Mouse (Mus musculus) fat pad, adult 2 months (tissue): ENCODE data around the gene Dusp6.

Experiments
- DNase-seq: peaks from one replicate; pipeline ENCODE4 v3.0.0-alpha.2; 2011; ENCODE audit warnings: low read depth, low spot score; ENCODE audit errors: extremely low read depth

Dusp6 gene

DNA sequence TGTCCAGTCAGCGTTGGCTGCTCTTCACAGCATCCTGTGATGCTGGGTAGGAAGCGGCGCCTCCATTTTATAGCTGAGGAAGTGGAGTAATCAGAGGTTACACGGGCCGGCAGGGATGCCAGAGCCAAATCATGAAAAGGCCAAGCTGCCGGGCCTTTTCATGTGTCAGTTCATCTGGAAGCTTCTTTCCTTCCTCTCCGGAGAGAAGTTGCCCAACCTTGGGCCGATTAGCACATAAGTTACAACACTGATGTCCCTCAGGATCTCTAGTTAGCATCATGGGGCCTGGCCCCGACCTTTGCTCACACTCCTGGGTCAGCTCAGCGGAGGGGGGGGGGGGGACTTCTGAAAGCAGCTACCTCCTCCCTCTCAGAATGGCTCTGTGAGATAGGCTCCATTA, 7.4 kb downstream of the Dusp6 start:
- DNase-seq = no peak

DNA sequence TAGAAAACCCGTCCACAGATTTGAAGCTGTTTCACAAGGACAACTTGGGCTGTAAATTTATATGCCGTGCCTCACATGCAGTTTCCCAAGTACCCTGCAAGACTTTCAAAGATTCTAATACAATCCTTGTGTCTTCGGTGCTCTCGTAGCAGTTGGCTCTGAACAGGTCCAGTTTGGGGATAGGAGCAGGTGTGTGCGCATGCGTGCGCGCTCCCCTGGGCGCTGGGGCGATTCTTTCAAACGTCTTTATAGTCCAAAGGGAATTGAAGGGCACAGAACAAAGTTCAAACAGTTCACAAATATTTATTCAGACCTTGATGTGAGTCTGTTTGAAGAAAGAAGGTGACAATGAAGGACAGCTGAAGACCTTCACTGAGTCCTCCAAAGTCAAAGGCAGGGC, 8.0 kb downstream of the Dusp6 start:
- DNase-seq = no peak

DNA sequence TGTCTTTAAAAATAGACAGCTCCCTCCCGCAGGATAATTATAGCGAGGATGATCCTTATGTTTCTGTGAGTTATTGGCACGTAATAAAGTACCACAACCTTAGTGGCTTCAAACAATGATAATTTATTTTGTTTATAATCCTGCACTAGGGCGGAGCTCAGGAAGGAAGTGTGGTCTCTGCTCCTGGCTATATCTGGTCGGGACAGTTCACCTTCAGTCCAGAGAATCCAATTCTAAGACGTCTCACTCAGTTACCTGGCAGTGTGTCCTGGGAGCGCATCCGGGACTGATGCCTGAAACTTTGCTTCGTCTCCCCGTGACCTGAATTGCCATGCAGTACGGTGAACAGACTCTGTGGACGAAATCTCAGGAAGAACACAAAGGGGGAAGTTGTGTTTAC, 10.0 kb downstream of the Dusp6 start:
- DNase-seq = no peak

DNA sequence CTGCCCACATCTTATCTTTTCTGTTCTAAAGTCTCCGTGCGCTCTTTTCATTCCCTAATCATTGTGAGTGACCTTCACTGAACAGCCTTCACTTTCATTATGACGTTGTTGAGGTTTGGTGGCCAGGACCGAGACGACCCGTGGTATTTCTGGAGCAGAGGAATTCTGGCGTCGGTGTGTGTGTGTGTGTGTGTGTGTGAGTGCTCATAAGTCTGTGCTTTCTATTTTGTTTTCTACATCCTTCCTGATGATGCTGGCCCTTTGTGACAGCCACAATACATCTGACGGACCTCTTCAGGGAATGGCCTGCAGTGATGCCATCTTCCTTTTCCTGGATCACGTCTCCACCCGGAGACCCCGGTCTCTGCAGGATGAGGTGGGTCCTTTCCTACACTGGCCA, 11.6 kb downstream of the Dusp6 start:
- DNase-seq = no peak

DNA sequence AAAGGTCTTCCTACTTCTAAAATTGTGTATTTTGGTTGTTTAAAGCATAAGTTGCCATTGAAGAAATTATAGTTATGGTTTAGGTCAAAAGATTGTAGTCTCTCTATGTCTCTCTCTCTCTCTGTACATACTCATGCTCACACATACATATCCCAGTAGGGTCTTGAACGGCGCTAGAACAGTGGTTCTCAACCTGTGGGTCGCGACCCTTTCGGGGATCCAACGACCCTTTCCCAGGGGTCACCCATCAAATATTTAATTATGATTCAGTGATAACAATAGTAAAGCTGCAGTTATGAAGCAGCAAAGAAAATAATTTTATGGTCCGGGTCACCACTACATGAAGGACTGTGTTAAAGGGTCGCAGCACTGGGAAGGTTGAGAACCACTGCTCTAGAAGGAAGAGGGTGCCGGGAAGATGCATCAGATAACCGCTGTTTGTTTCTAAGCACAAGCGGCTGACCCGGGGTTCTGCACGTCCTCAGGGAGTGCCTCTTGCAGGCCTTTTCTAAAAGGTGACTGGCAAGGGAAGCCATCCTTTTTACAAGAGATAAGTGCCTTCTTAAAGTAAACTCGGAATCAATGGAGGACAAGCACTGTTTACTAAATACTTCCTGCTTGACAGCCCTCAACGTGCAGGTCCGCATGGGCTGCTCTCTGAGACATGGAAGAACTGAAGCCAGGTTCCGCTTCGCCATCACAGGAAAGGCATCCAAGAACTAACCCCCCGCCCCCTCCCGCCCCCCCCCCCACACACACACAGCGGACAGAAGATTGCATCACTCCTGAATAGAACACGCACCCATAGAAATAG, 16.2 kb downstream of the Dusp6 start:
- no peak for DNase-seq

DNA sequence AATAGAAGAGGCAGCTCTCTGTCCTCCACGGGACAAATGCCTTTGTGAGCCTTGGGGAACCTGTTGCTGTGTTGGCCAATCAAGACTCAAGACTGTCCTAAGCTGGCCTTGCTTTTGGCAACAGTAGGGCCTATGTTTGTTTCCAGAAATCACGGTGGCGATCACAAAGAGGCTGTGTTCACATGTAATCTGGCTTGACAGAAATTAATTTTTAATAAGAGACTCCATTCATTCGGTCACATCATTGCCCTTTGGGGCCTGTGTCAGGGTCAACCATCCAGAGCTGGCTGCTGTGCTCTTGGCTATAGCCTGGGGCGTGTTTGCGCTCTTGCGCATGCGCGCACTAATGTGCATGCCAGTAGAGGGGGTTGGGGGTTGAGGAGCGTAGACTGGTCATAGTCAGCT, 21.0 kb downstream of the Dusp6 start:
- no peak for DNase-seq

DNA sequence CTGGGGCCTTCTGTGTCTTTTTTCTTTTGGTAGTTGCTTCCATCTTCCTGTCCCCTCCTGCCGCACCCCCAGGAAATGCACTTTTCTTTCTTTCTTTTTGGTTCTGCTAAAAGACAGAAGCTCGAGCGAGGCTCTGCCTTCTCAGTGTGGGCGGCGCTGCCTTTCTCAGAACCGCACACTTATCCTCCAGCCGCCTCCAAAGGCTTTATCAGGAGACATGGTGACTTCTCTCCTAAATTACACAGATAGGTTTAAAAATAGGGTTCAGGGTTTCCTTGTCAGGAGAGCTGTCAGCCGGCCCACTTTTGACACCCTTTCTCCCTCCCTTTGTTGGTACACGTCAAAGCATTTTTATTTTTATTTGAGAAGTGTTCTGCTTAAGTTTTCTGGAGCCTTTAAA, 21.9 kb downstream of the Dusp6 start:
- DNase-seq = no peak

DNA sequence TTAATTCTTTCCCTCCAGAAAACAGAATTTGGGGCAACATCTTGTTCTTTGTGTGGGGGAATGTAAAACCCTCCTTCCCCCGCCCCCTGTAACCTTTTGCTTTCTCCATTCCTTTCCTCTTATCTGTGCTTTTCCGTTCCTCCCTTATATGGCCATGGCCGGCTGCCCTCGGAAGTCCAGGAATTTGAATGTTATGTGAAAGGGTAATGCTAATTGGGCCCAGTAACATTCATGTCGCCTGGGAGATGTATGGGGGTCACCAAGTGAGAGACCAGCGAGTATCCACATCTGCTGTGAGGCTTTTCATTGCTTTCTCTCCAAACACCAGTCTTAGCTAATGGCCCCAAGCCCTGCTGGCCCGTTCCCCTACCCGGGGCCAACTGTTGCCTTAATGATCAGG, 22.7 kb downstream of the Dusp6 start:
- no peak for DNase-seq

DNA sequence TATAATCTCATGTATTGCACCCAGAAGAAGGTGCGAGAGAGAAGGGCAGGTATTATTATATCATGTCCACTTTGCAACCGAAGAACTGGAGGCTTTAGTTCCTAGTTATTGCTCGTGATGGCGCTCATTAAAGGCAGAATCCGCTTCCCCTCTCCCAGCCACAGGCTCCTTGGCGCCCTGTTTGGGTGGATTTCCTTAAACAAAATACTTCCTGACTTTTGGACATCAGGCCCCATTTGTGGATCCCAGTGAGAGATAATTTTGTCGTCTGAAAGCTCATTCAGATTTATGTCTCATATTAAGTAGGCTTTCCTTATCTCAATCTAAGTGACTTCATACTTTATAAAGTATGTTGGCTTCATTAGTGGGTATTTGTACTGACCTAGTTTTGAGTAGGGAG, 23.2 kb downstream of the Dusp6 start:
- DNase-seq = no peak

DNA sequence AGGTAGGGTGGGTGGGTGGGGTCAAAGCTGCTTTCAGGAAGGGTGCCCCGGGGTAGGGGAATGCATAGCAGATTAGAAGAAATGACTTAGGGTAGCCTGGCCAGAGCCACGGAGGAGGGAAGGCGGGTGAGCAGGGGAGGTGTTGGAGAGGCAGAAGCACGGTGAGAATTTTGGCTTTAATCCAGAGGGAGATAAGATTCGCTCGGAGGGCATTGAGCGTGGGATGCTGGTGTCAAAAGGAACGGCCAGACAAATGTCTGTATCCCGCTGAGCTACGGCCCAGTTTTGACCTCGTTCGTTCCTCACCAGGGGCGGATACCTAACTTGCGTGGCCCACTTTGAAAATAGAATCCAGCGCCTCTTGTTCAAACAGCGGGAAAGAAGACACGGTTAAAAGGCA, 23.8 kb downstream of the Dusp6 start:
- DNase-seq = no peak

DNA sequence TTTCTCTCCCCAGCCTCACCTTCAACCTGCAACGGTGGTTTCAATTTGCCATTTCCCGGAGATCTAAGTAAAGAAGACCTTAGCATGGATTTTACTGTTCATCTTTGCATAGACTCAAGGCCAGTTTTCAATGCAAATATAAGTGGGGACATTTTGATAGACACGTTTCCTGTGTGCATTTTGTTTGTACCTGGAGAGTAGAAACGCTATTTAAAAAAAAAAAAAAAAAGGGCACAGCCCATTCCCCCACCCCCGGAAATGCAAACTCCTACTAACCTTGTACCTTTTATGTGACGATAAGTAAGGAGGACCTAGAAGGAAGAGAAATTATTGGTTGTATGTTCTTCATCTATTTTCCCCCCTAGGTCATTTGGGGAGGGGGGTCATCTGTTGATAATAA, 24.2 kb downstream of the Dusp6 start:
- no peak for DNase-seq

DNA sequence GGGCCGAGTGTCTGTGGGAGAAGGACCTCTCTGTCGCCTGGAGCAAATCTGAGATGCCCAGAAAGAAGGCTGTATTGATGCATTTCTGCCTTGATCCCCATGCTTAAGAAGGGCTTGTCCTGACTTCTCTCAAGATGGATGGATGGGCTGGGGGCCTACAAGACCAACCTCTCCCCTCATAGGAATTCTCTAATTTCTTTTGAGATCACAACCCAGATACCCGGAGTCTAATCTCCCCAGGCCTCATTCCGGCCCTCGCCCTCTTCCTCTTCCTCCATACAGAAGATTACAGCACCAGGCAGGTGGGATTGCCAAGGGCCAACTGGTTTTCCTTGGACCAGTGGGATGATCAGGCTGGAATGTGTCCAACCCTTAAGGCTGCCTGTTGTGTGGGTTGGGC, 26.1 kb downstream of the Dusp6 start:
- DNase-seq = no peak

DNA sequence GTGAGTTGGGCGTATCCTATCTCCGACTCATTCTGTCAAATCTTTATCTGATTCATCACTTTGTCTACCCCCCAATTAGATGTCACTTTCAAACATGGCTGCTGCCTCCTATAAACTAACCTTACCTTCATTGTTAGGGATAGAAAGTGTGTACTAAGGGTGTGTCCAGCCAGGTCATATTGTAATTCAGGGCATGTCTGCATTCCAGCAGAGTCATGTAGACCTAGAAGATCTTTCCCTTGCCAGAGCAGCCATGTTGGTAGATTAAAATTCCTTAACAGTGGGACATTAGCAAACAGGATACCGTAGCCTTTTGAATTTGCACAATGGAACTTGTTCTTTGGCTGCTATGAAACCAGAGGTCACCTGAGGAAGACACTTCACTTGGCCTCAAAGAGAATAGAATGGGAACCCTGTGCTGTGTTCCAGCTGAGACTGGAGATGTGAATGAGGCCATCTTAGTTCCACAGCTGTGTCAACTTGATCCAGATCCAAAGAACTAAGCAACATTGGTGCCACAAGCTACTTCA, 30.1 kb downstream of the Dusp6 start:
- DNase-seq = no peak

DNA sequence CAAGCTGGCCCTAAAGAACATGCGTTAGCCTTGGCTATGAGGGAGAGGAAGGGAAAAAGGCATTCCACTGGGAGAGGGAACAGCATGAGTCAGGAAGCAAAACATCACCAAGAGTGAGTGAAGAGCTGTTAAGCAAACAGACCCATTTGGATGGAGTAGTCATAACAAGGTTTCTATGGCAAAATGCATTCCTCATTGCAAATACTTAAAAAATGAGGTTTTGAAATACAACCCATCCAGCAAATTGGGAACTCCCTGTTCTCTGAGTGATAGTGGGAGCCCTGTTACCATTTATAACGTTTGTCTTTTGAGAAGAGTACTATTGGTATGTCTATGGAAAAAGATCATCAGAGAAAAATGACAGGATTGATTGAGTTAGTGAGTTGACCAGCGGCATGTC, 34.7 kb downstream of the Dusp6 start:
- DNase-seq = no peak

DNA sequence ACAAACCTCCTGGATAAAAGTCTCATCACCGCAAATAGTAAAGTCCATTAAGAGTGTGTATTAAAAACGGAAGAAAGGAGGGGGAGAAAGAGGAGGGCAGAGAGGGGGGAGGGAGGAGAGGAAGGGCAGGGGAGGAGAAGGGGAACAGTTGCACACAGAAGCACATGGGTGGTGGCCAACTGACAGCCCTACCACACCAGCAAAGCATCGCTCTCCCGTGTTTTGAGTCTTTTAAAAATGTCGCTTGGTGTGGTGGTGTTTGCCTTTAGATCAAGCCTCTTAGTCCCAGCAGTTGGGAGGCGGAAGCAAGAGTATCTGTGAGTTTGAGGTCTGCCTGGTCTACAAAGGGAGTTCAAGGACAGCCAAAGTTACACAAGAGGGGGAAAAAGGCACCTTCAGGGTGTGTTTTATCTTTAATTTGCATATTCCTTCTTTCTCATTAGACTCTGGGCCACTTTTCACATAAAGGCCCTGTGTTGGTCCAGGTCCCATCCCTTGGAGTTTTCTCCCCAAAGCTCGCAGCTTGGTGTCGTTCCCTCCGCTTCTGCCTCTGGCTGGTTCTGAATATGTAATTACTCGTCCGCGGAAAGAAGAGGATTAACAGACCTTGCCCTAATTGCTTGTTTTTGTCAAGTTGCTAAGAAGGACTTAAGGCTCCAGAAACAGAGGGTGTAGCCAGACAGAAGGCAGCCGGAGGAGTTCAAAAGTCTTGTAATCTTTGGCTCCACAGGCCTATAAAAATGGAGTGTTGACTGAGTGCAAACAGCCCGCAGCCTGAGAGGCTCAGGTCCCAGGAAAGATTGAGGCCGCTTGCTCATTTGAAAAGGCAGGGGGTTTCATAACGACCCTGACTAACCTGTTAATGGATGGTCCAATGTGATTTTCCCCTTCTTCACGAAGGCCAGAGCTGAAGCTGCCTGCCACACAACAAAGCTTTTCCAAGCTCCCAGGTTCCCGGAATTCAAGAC, 35.6 kb downstream of the Dusp6 start:
- DNase-seq = no peak

DNA sequence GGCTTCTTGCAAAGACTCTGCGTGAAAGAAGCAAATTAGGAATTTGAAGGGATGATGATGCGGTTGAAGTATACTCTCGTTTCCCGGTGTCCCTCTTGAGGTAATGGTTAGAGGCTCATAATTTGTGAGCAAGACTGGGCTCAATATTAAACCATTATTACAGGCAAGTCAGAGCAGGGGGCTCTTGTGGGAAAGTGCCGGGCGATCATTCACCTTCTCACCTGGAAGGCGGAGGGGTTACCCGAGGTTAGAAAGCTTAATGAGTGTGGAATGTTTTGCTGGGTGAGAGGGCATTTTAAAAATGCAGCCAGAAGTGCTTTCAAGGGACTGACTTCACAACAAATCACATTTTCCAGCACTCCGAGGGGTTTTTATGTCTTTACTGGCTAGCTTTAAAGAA, 36.3 kb downstream of the Dusp6 start:
- DNase-seq = no peak

DNA sequence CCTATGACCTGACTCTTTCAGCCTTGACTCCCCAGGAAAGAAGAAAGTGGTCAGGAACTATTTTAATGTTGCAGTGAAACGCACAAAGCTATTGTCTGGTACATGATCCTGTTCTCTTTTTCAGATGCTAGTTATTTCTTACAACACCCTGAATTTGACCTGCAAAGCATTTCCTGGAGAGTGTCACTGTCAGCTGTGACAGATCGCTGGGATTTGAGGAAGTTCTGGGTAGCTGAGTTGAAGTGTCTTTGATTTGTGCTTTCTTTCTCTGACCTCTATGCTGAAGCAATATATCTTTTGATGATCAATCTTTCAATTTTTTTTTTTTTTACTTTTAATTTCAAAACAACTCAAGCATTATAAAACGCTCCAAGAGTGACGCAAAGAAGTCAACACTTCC, 39.0 kb downstream of the Dusp6 start:
- DNase-seq = no peak

DNA sequence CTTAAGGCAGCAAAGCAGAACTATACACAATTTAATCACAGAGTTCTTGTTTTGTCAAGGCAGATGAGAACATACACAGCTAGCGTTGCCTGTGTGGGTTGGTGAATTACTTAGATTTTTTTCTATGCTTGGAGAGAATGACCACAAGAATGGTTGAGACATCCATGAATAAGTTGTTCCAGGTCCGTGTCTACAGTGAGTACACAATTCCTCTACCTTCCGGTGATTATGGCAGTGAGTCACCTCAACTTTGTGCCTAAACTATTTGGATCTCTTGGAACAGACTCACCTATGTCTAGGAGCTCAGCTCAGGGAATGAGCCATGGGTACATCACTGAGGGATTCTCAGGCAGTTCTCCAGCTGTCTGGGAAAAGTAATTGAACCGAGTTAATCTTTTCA, 45.8 kb downstream of the Dusp6 start:
- no peak for DNase-seq

DNA sequence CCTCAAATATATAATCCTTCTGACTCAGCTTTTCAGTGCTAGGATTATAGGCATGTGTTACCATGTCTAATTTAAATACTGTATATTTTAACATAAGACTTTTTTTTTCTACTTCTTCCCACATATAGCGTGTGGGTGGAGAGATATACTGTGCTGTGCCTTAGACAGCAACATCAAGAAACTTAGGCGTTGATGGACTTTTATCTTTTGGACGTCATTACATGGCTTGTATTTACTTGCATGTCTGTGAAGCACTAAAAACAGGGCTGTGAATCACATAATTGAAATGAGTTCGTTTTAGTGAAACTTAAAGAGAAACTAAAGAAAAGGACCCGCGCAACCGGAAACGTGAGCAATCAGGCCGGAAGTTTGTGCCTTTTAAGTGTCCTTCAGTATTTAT, 46.6 kb downstream of the Dusp6 start:
- no peak for DNase-seq

DNA sequence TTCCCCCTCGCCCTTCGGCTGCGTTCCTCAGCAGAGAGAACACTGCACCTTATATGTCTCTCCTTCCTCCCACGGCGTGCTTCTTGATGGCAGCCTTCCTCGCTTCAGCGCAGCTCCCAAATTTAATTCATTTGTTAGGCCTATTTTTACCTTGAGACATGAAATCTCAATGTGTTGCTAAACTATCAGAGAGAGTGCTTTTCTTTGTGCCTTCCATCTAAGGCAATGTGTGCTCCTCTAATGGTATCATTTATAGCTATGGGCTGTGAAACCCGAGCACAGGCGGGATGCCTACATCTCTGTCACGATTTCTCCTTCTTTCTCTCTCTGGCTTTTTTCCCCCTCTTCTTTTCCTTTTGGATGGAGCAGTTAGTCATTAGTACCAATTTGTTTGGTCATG, 47.2 kb downstream of the Dusp6 start:
- no peak for DNase-seq

DNA sequence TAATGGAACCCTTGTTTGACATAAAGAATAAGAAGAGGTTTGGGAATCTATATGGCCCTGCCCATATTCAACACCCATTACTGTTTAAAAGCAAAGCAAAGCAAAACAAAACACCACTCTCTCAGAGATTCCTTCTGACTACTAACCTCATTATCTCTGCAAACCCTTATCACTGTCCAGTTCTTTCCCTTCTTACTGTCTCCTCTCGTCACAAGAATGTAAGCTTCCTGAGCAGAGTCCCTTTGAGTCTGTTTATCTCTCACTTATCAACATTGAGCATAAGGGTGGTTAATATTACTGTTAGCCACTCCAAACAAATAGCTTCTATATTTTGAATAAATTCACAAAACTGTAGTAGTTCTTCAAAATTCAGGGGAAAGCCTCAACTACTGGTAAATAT, 48.9 kb downstream of the Dusp6 start:
- DNase-seq = no peak

DNA sequence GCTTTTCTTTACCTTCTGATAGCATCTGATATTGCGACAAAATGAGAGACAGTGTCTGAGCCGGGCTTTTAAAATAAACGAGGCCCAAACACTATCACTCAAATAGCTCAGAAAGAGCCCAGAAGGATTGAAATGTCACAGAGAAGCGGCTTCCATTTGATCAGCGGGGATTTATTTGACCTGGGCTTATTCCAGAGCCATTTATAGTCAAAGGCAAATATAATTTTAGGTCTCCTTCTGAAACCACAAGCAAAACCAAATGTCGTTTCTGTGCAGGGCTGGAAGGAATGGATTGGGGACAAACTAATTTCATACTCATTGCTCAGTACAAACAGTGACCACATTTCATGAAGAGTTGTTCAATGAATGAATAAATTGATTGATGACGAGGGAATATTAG, 51.3 kb downstream of the Dusp6 start:
- no peak for DNase-seq
